Mouse (Mus musculus) retina, embryonic 14.5 days (tissue): Measurements from ENCODE around the gene Mbnl1.

ENCODE experiments used
- DNase-seq: peaks from one replicate; pipeline ENCODE4 v3.0.0-alpha.2; 2015; ENCODE audit warnings: low spot score

Gene Mbnl1

GRCm38 (mm10) chr3:60519337-60519736, 46.7 kb downstream of the Mbnl1 start:
- no peak for DNase-seq

- no peak for DNase-seq
Observed at GRCm38 (mm10) chr3:60524127-60524526, 51.5 kb downstream of the Mbnl1 start.

GRCm38 (mm10) chr3:60531286-60531685, 58.7 kb downstream of the Mbnl1 start:
- no peak for DNase-seq

GRCm38 (mm10) chr3:60531826-60532225, 59.2 kb downstream of the Mbnl1 start:
- no peak for DNase-seq

- DNase-seq = no peak
Observed at GRCm38 (mm10) chr3:60535224-60535623, 62.6 kb downstream of the Mbnl1 start.

- DNase-seq = no peak
Observed at GRCm38 (mm10) chr3:60537063-60537462, 64.4 kb downstream of the Mbnl1 start.

GRCm38 (mm10) chr3:60538214-60538971, 65.8 kb downstream of the Mbnl1 start:
- no peak for DNase-seq

- no peak for DNase-seq
Observed at GRCm38 (mm10) chr3:60541121-60541520, 68.5 kb downstream of the Mbnl1 start.

GRCm38 (mm10) chr3:60546196-60546595, 73.6 kb downstream of the Mbnl1 start:
- DNase-seq = no peak

GRCm38 (mm10) chr3:60546904-60547303, 74.3 kb downstream of the Mbnl1 start:
- no peak for DNase-seq

- DNase-seq = no peak
Observed at GRCm38 (mm10) chr3:60550492-60550891, 77.9 kb downstream of the Mbnl1 start.

GRCm38 (mm10) chr3:60551650-60552049, 79.0 kb downstream of the Mbnl1 start:
- no peak for DNase-seq

- no peak for DNase-seq
Observed at GRCm38 (mm10) chr3:60553011-60553410, 80.4 kb downstream of the Mbnl1 start.

GRCm38 (mm10) chr3:60556596-60556995, 84.0 kb downstream of the Mbnl1 start:
- no peak for DNase-seq

- no peak for DNase-seq
Observed at GRCm38 (mm10) chr3:60558252-60558862, 85.7 kb downstream of the Mbnl1 start.

GRCm38 (mm10) chr3:60559762-60560161, 87.1 kb downstream of the Mbnl1 start:
- peak; percentile 60 for DNase-seq

GRCm38 (mm10) chr3:60563529-60564243, 91.1 kb downstream of the Mbnl1 start:
- peak; percentile 16 for DNase-seq

- DNase-seq = peak; percentile 52
Observed at GRCm38 (mm10) chr3:60564244-60564643, 91.6 kb downstream of the Mbnl1 start.

GRCm38 (mm10) chr3:60565204-60565603, 92.6 kb downstream of the Mbnl1 start:
- DNase-seq = no peak

- no peak for DNase-seq
Observed at GRCm38 (mm10) chr3:60565950-60566349, 93.3 kb downstream of the Mbnl1 start.

GRCm38 (mm10) chr3:60568171-60568684, 95.6 kb downstream of the Mbnl1 start:
- DNase-seq = peak; percentile 88

- peak; percentile 13 for DNase-seq
Observed at GRCm38 (mm10) chr3:60568801-60569568, 96.4 kb downstream of the Mbnl1 start.
